Mouse (Mus musculus) hindbrain, embryonic 12.5 days (tissue): ENCODE measurements around the gene Kcnip1. TPM values are rescaled to one million over a fixed set of nuclear protein-coding genes. Genes with fewer than 3 reads are reported as not detected.

Experiments used
- ATAC-seq: fragments of 200-750 bp; cut with Nextera tagmentation; 2 replicates; pipeline ENCODE4 v1.8.0; 2017; ENCODE audit warnings: moderate TSS enrichment; ENCODE audit not compliant: low FRiP score
- H3K27ac ChIP-seq: fragments of 300-500 bp; sonication (generic); 2 replicates; pipeline ENCODE4 v1.5.1; 2016; ENCODE audit warnings: mild to moderate bottlenecking
- H3K27me3 ChIP-seq: fragments of 300-500 bp; sonication (generic); 2 replicates; pipeline ENCODE4 v1.6.1; 2016; ENCODE audit warnings: mild to moderate bottlenecking
- H3K36me3 ChIP-seq: fragments of 300-500 bp; sonication (generic); 2 replicates; pipeline ENCODE4 v1.6.1; 2016; ENCODE audit warnings: mild to moderate bottlenecking
- H3K4me1 ChIP-seq: fragments of 300-500 bp; sonication (generic); 2 replicates; pipeline ENCODE4 v1.6.1; 2016
- H3K4me2 ChIP-seq: fragments of 300-500 bp; sonication (generic); replicated peaks from 2 replicates; pipeline ENCODE4 v1.6.1; 2016; ENCODE audit warnings: mild to moderate bottlenecking
- H3K4me3 ChIP-seq: fragments of 300-500 bp; sonication (generic); 2 replicates; pipeline ENCODE4 v1.5.1; 2016; ENCODE audit warnings: mild to moderate bottlenecking
- H3K9ac ChIP-seq: fragments of 300-500 bp; sonication (generic); 2 replicates; pipeline ENCODE4 v1.6.1; 2016; ENCODE audit warnings: mild to moderate bottlenecking, moderate library complexity
- H3K9me3 ChIP-seq: fragments of 300-500 bp; sonication (generic); replicated peaks from 2 replicates; pipeline ENCODE4 v1.6.1; 2016; ENCODE audit warnings: mild to moderate bottlenecking
- WGBS: fragments of 180-500 bp; shearing (Covaris S2); methylation state at CpG from one replicate; pipeline ENCODE4 v1.1.7; 2016; 5-methylcytosine and 5-hydroxymethylcytosine counted together
- polyA plus RNA-seq: library from polyadenylated mRNA; unstranded; fragments of >200 nt; fragmentation: Nextera tagmentation; extraction: Ambion mirVana; gene quantifications from 2 replicates; pipeline ENCODE4 v1.2.1, GENCODE M21; 2016

Gene Kcnip1
- polyA plus RNA-seq, 1 experiment from 2014 or later: 31.4 TPM

GRCm38 (mm10) chr11:33592826-33593225, 400.1 kb downstream of the Kcnip1 start:
- H3K4me3 ChIP-seq: no peak overlapping the region
- H3K27ac ChIP-seq: no peak overlapping the region
- no peak overlapping the region for H3K4me2 ChIP-seq
- 81% methylated on average over 4 of the region's 4 CpGs for WGBS
- no peaks in the 10 kb centered on the region for H3K9me3 ChIP-seq
- ATAC-seq: no peak
- no peaks in the 10 kb centered on the region for H3K36me3 ChIP-seq
- H3K9ac ChIP-seq: no peak overlapping the region
- no peaks in the 10 kb centered on the region for H3K27me3 ChIP-seq
- 0 out of 2 replicates have a peak, but pooled peaks cover 2% of the 10 kb centered on the region for H3K4me1 ChIP-seq

- no peak overlapping the region for H3K9ac ChIP-seq
- H3K36me3 ChIP-seq: no peaks in the 10 kb centered on the region
- 87% methylated on average over 3 of the region's 3 CpGs for WGBS
- H3K27me3 ChIP-seq: no peaks in the 10 kb centered on the region
- no peak for ATAC-seq
- H3K4me2 ChIP-seq: no peak overlapping the region
- H3K9me3 ChIP-seq: no peaks in the 10 kb centered on the region
- no peak overlapping the region for H3K27ac ChIP-seq
- H3K4me3 ChIP-seq: no peak overlapping the region
- H3K4me1 ChIP-seq: no peaks in the 10 kb centered on the region
These were observed 402.2 kb downstream of the Kcnip1 start for GRCm38 (mm10) chr11:33590771-33591170.

GRCm38 (mm10) chr11:33586614-33587013, 406.3 kb downstream of the Kcnip1 start:
- H3K27ac ChIP-seq: no peak overlapping the region
- H3K4me2 ChIP-seq: no peak overlapping the region
- no peak for ATAC-seq
- 79% methylated on average over 6 of the region's 6 CpGs for WGBS
- H3K4me3 ChIP-seq: no peak overlapping the region
- H3K9me3 ChIP-seq: no peaks in the 10 kb centered on the region
- no peaks in the 10 kb centered on the region; the same call in 1 of the 2 replicates for H3K4me1 ChIP-seq
- no peaks in the 10 kb centered on the region for H3K27me3 ChIP-seq
- H3K36me3 ChIP-seq: no peaks in the 10 kb centered on the region
- H3K9ac ChIP-seq: no peak overlapping the region

- Histone ChIP-seq H3K36me3 (no peaks in the 10 kb centered on the region), H3K27ac (no peak overlapping the region), H3K4me3 (no peak overlapping the region), H3K27me3 (no peaks in the 10 kb centered on the region), H3K4me1 (no peaks in the 10 kb centered on the region; the same call in 1 of the 2 replicates), H3K4me2 (no peak overlapping the region), H3K9me3 (no peaks in the 10 kb centered on the region), H3K9ac (no peak overlapping the region)
- WGBS: 65% methylated on average over 3 of the region's 3 CpGs
- ATAC-seq: no peak
These were observed 413.3 kb downstream of the Kcnip1 start for GRCm38 (mm10) chr11:33579621-33580020.

Other genes starting within 250 kb of the Kcnip1 start
- 0.55 and 0.66 TPM in 2 replicates for gene Kcnmb1, start 30.1 kb downstream of the Kcnip1 start, polyA plus RNA-seq
- gene Lcp2, start 53.8 kb upstream of the Kcnip1 start, polyA plus RNA-seq: 1.8 TPM in 2 replicates
- gene 4930469K13Rik, start 105.4 kb upstream of the Kcnip1 start, polyA plus RNA-seq: 4.0 and 9.8 TPM in 2 replicates
- gene Foxi1, start 214.9 kb upstream of the Kcnip1 start, polyA plus RNA-seq: 0.78 and 0.92 TPM in 2 replicates